Mouse (Mus musculus): ENCODE results near the gene Rnase13.
"Not testable (repeated sequence)": the region's sequence is repeated elsewhere in the genome, so short reads cannot be mapped to it uniquely, and the experiment has no call there.

Gene Rnase13

GRCm38 (mm10) chr14:51922571-51922865 lies at the start of gene Rnase13:
Rnase13 (minus strand) TSS chr14:51922773.
- no peak for DNase-seq (ENCODE audit: low read depth, low spot score)

GRCm38 (mm10) chr14:51967400-51967799 lies 44.8 kb upstream of the Rnase13 start:
- DNase-seq (ENCODE audit: low read depth, low spot score) = no peak

GRCm38 (mm10) chr14:51960316-51960715 lies 37.7 kb upstream of the Rnase13 start:
- DNase-seq (ENCODE audit: low read depth, low spot score) = no peak

GRCm38 (mm10) chr14:51943336-51943735 lies 20.8 kb upstream of the Rnase13 start:
- no peak for DNase-seq (ENCODE audit: low read depth, low spot score)

GRCm38 (mm10) chr14:51942236-51942635 lies 19.7 kb upstream of the Rnase13 start:
- DNase-seq (ENCODE audit: low read depth, low spot score) = no peak

GRCm38 (mm10) chr14:51941577-51941976 lies 19.0 kb upstream of the Rnase13 start:
- DNase-seq (ENCODE audit: low read depth, low spot score) = no peak

GRCm38 (mm10) chr14:51940944-51941560 lies 18.5 kb upstream of the Rnase13 start:
- DNase-seq (ENCODE audit: low read depth, low spot score) = peak; percentile 69

GRCm38 (mm10) chr14:51939005-51939404 lies 16.4 kb upstream of the Rnase13 start:
- no peak for DNase-seq (ENCODE audit: low read depth, low spot score)

GRCm38 (mm10) chr14:51932092-51933020 lies 9.8 kb upstream of the Rnase13 start:
- DNase-seq (ENCODE audit: low read depth, low spot score) = no peak

- DNase-seq (ENCODE audit: low read depth, low spot score) = peak; percentile 76
Observed at GRCm38 (mm10) chr14:51930824-51931223, 8.3 kb upstream of the Rnase13 start.

GRCm38 (mm10) chr14:51929968-51930367 lies 7.4 kb upstream of the Rnase13 start:
- no peak for DNase-seq (ENCODE audit: low read depth, low spot score)

GRCm38 (mm10) chr14:51929309-51929943 lies 6.9 kb upstream of the Rnase13 start:
- DNase-seq (ENCODE audit: low read depth, low spot score) = peak; percentile 82

GRCm38 (mm10) chr14:51926930-51927329 lies 4.4 kb upstream of the Rnase13 start:
- DNase-seq (ENCODE audit: low read depth, low spot score) = not testable (repeated sequence)

GRCm38 (mm10) chr14:51923492-51923891 lies 919 bp upstream of the Rnase13 start:
- no peak for DNase-seq (ENCODE audit: low read depth, low spot score)

GRCm38 (mm10) chr14:51922910-51923309 lies 337 bp upstream of the Rnase13 start:
- DNase-seq (ENCODE audit: low read depth, low spot score) = no peak

GRCm38 (mm10) chr14:51921759-51922570 lies 608 bp downstream of the Rnase13 start:
- peak; percentile 88 for DNase-seq (ENCODE audit: low read depth, low spot score)

GRCm38 (mm10) chr14:51918966-51919365 lies 3.6 kb downstream of the Rnase13 start:
- peak; percentile 77 for DNase-seq (ENCODE audit: low read depth, low spot score)

GRCm38 (mm10) chr14:51918125-51918524 lies 4.4 kb downstream of the Rnase13 start, which contains the start of gene Tppp2:
Tppp2 (plus strand) TSS chr14:51918425.
- DNase-seq (ENCODE audit: low read depth, low spot score) = no peak

GRCm38 (mm10) chr14:51916539-51916938 lies 6.0 kb downstream of the Rnase13 start:
- DNase-seq (ENCODE audit: low read depth, low spot score) = no peak

GRCm38 (mm10) chr14:51915030-51915429 lies 7.5 kb downstream of the Rnase13 start:
- peak; percentile 86 for DNase-seq (ENCODE audit: low read depth, low spot score)

- peak; percentile 91 for DNase-seq (ENCODE audit: low read depth, low spot score)
Observed at GRCm38 (mm10) chr14:51913960-51914762, 8.4 kb downstream of the Rnase13 start, which contains the start of gene Ndrg2. Ndrg2 (minus strand) TSS chr14:51914158.

All from skeletal muscle tissue, adult 2 months (tissue).